Mouse (Mus musculus): ENCODE results near the gene Gprc5d. TPM values are rescaled to one million over a fixed set of nuclear protein-coding genes. Genes with fewer than 3 reads are reported as not detected.

Gene Gprc5d
- polyA plus RNA-seq, 1 experiment from 2014 or later = not detected

DNA sequence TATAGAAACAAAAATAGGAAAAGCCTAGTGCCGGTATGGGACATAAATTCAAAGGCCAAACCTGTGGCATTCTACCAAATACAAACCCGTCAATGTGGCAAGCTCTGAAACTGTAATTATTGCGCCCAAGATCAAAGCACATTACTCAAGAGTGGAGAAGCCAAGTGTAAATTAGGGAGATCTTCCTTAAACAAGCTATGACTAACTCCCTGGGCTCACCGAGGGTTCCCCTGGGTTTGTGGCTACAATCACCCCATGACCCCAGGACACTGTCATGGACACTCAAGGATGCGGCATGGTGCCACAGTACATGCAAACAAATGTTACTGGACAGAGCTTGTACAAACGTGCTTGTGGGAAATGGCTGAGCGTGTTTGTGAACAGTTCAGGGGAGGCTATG lies 15.0 kb upstream of the Gprc5d start:
- H3K4me1 ChIP-seq (ENCODE audit: insufficient read depth, low read depth, low read length) = 0 out of 2 replicates have a peak, but pooled peaks cover 4% of the 10 kb centered on the region
- TF ChIP-seq EP300 (IDR thresholded peaks at IDR 0.05) (no peak), CTCF (IDR thresholded peaks at IDR 0.05) (no peak)
- H3K4me3 ChIP-seq (ENCODE audit: low read depth, low read length) = no peak overlapping the region
- no peaks in the 10 kb centered on the region for H3K27me3 ChIP-seq (replicated peaks; ENCODE audit: insufficient read depth, low read length)
- no peak overlapping the region for H3K4me2 ChIP-seq (replicated peaks; ENCODE audit: low read depth, low read length)
- no peak for DNase-seq (ENCODE audit: low spot score)
- WGBS = 84% methylated on average over 7 of the region's 7 CpGs
- no peaks in the 10 kb centered on the region for H3K36me3 ChIP-seq (ENCODE audit: insufficient read depth, low read length)
- H3K9me3 ChIP-seq (ENCODE audit: low read length) = no peaks in the 10 kb centered on the region
- H3K27ac ChIP-seq (ENCODE audit: low read length) = no peak overlapping the region
- H3K9ac ChIP-seq (replicated peaks; ENCODE audit: low read depth) = no peak overlapping the region
- ATAC-seq = no peak

GRCm38 (mm10) chr6:135124755-135125380 lies 6.8 kb upstream of the Gprc5d start:
- no peak for TF ChIP-seq CTCF (IDR thresholded peaks at IDR 0.05)
- TF ChIP-seq EP300 (IDR thresholded peaks at IDR 0.05) = no peak
- WGBS = 51% methylated on average over 5 of the region's 5 CpGs
- ATAC-seq = no peak
- DNase-seq (ENCODE audit: low spot score) = no peak
- Histone ChIP-seq H3K9ac (replicated peaks; ENCODE audit: low read depth) (no peak overlapping the region), H3K36me3 (ENCODE audit: insufficient read depth, low read length) (no peaks in the 10 kb centered on the region), H3K4me3 (ENCODE audit: low read depth, low read length) (no peak overlapping the region), H3K9me3 (ENCODE audit: low read length) (no peaks in the 10 kb centered on the region), H3K4me1 (ENCODE audit: insufficient read depth, low read depth, low read length) (no peaks in the 10 kb centered on the region), H3K27ac (ENCODE audit: low read length) (no peak overlapping the region), H3K4me2 (replicated peaks; ENCODE audit: low read depth, low read length) (no peak overlapping the region), H3K27me3 (replicated peaks; ENCODE audit: insufficient read depth, low read length) (no peaks in the 10 kb centered on the region)

DNA sequence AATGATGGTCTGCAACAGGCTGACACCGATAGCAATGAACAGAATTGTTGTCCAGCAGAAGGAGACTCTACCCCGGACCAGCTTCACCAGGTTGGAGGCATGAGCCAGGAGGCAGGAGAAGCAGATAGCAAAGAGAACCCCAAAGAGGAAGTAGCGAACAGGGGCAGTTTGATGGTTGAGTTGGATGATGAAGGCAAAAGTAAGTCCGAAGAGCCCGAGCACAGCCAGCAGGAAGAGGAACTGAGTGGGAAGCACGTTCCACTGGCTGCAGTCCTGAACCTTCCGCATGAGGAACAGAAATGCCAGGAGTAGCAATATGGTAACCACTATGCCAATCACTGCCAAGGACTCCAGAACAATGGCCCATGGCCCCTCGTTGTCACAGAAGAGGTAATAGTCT lies 1.6 kb downstream of the Gprc5d start:
- Histone ChIP-seq H3K4me1 (ENCODE audit: insufficient read depth, low read depth, low read length) (no peaks in the 10 kb centered on the region), H3K4me2 (replicated peaks; ENCODE audit: low read depth, low read length) (no peak overlapping the region), H3K27ac (ENCODE audit: low read length) (no peak overlapping the region), H3K27me3 (replicated peaks; ENCODE audit: insufficient read depth, low read length) (no peaks in the 10 kb centered on the region), H3K9ac (replicated peaks; ENCODE audit: low read depth) (no peak overlapping the region), H3K9me3 (ENCODE audit: low read length) (no peaks in the 10 kb centered on the region), H3K36me3 (ENCODE audit: insufficient read depth, low read length) (no peaks in the 10 kb centered on the region), H3K4me3 (ENCODE audit: low read depth, low read length) (no peak overlapping the region)
- no peak for DNase-seq (ENCODE audit: low spot score)
- TF ChIP-seq EP300 (IDR thresholded peaks at IDR 0.05) (no peak), CTCF (IDR thresholded peaks at IDR 0.05) (no peak)
- 87% methylated on average over 8 of the region's 8 CpGs for WGBS
- ATAC-seq = no peak

DNA sequence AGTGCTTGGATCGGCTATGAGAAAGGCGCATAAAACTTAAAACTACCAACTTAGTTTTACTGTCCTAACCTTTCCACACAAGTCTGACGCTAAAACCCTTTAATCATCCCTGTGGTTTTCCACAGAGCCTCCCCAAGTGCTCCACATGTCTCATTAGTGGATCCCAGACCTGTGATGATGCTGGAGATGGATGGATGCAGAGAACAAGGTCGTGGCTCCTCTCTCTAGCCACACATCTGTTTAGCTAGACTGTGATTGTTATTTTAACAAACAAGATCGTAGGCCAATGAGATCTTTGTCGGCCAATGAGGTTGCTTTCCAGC lies 5.0 kb downstream of the Gprc5d start:
- Histone ChIP-seq H3K27me3 (replicated peaks; ENCODE audit: insufficient read depth, low read length) (no peaks in the 10 kb centered on the region), H3K36me3 (ENCODE audit: insufficient read depth, low read length) (no peaks in the 10 kb centered on the region), H3K27ac (ENCODE audit: low read length) (no peak overlapping the region), H3K4me3 (ENCODE audit: low read depth, low read length) (no peak overlapping the region), H3K4me2 (replicated peaks; ENCODE audit: low read depth, low read length) (no peak overlapping the region), H3K9me3 (ENCODE audit: low read length) (no peaks in the 10 kb centered on the region), H3K9ac (replicated peaks; ENCODE audit: low read depth) (no peak overlapping the region), H3K4me1 (ENCODE audit: insufficient read depth, low read depth, low read length) (no peaks in the 10 kb centered on the region)
- TF ChIP-seq CTCF (IDR thresholded peaks at IDR 0.05) (no peak), EP300 (IDR thresholded peaks at IDR 0.05) (no peak)
- DNase-seq (ENCODE audit: low spot score) (no peak), ATAC-seq (no peak)
- WGBS = 23% methylated on average over 6 of the region's 6 CpGs

DNA sequence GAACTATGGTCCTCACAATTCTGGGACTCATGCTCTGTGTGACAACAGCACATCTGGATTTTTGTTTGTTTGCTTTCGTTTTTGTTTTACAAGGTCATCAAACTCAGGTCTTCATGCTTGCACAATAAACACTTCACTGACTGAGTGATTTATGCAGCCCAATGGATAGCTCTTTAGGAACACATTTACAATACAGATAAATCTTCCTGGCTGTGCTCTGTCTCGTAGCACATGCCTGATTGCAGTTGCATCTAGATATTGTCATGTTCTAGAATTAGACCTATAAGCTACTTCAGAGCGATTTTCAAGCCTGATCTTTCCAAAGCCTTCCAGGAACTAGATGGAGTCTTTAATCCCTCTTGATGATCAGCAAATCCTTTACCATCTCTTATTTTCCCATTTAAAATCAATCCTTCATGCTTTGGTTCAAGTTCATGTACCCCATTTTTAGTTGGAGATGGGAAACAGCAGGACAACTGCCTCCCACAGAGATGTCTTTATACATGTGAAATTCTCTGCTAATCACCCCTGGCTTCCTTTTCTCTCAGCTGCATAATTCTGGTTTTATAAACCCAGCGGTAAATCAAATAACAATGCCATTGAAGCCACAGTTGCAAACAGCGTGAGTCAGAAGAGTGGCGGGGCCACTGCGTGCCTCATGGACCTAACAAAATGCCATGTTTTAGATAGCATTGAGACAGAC lies 5.5 kb downstream of the Gprc5d start:
- H3K9me3 ChIP-seq (ENCODE audit: low read length) = no peaks in the 10 kb centered on the region
- TF ChIP-seq EP300 (IDR thresholded peaks at IDR 0.05) = no peak
- TF ChIP-seq CTCF (IDR thresholded peaks at IDR 0.05) = no peak
- H3K27ac ChIP-seq (ENCODE audit: low read length) = no peak overlapping the region
- no peak for DNase-seq (ENCODE audit: low spot score)
- no peaks in the 10 kb centered on the region for H3K27me3 ChIP-seq (replicated peaks; ENCODE audit: insufficient read depth, low read length)
- no peak overlapping the region for H3K4me2 ChIP-seq (replicated peaks; ENCODE audit: low read depth, low read length)
- H3K36me3 ChIP-seq (ENCODE audit: insufficient read depth, low read length) = no peaks in the 10 kb centered on the region
- H3K4me3 ChIP-seq (ENCODE audit: low read depth, low read length) = no peak overlapping the region
- H3K9ac ChIP-seq (replicated peaks; ENCODE audit: low read depth) = no peak overlapping the region
- no peaks in the 10 kb centered on the region for H3K4me1 ChIP-seq (ENCODE audit: insufficient read depth, low read depth, low read length)
- WGBS = 32% methylated on average over 7 of the region's 7 CpGs
- ATAC-seq = no peak

DNA sequence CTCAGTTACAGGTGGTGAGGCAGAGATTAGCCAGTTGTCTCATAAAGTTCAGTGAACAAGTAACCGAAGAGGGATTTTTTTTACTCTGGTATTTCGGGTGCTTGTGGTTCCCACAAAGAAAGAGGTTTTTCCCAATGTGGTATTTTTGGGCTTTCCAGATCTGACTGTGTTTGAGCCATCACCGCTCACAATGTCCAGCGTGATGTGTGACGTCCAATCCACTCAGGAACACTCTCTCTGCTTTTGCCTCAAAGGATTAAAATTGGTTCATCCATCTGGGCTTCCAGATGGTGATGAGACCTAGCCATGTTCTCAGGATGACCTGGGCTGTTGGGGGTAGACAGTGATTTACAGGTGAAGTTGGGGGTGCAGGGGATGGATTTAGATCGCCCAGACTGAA lies 11.1 kb downstream of the Gprc5d start:
- no peaks in the 10 kb centered on the region for H3K27me3 ChIP-seq (replicated peaks; ENCODE audit: insufficient read depth, low read length)
- no peaks in the 10 kb centered on the region for H3K36me3 ChIP-seq (ENCODE audit: insufficient read depth, low read length)

More for the DNA sequence above, 11.1 kb downstream of the Gprc5d start:
- WGBS = 84% methylated on average over 6 of the region's 6 CpGs
- Histone ChIP-seq H3K9ac (replicated peaks; ENCODE audit: low read depth) (no peak overlapping the region), H3K27ac (ENCODE audit: low read length) (no peak overlapping the region), H3K9me3 (ENCODE audit: low read length) (no peaks in the 10 kb centered on the region), H3K4me1 (ENCODE audit: insufficient read depth, low read depth, low read length) (no peaks in the 10 kb centered on the region), H3K4me3 (ENCODE audit: low read depth, low read length) (no peak overlapping the region), H3K4me2 (replicated peaks; ENCODE audit: low read depth, low read length) (no peak overlapping the region)
- TF ChIP-seq CTCF (IDR thresholded peaks at IDR 0.05) (no peak), EP300 (IDR thresholded peaks at IDR 0.05) (no peak)
- DNase-seq (ENCODE audit: low spot score) (no peak), ATAC-seq (no peak)
